Mouse (Mus musculus) adrenal gland, adult 18-20 months (tissue): Measurements from ENCODE around the gene Gm20852. TPM values are rescaled to one million over a fixed set of nuclear protein-coding genes. Genes with fewer than 3 reads are reported as not detected.
"Not testable (repeated sequence)": the region's sequence is repeated elsewhere in the genome, so short reads cannot be mapped to it uniquely, and the experiment has no call there.

Experiments
- DNase-seq, 2 experiments: peaks; one replicate each; pipeline ENCODE4 v3.0.0; 2021 to 2022; ENCODE audit warnings: low spot score in 2 of 2
- long read RNA-seq, 2 experiments: library from polyadenylated mRNA; stranded (forward); transcript quantifications; one replicate each; pipeline ENCODE4 v2.0.0; 2021
- total RNA-seq, 2 experiments: library from RNA; stranded (reverse); gene quantifications; 1 replicate in 1 of 2; 2 replicates in 1 of 2; pipeline ENCODE4 v1.2.3; 2021

Gene Gm20852
- not detected for total RNA-seq
- long read RNA-seq, experiment 1, result 0 reads
- long read RNA-seq, experiment 2, result 0 reads

GRCm38 (mm10) chrY:66742023-66742422 is at the start of gene Gm20852:
Gene Gm20852 (minus strand): TSS chrY:66742123.
- not testable (repeated sequence) for DNase-seq
